Mouse (Mus musculus) limb, embryonic 13.5 days (tissue): Measurements from ENCODE around the gene Sox5. TPM values are rescaled to one million over a fixed set of nuclear protein-coding genes. Genes with fewer than 3 reads are reported as not detected.

Experiments
- ATAC-seq: fragments of 200-750 bp; cut with Nextera tagmentation; 2 replicates; pipeline ENCODE4 v1.8.0; 2017; ENCODE audit warnings: low read depth, moderate number of reproducible peaks, moderate TSS enrichment; ENCODE audit not compliant: low FRiP score
- H3K27ac ChIP-seq: fragments of 300-500 bp; sonication (generic); 2 replicates; pipeline ENCODE4 v1.5.1; 2015; ENCODE audit warnings: inconsistent platforms, mild to moderate bottlenecking, moderate library complexity
- H3K27me3 ChIP-seq: fragments of 300-500 bp; sonication (generic); 2 replicates; pipeline ENCODE4 v1.6.1; 2015; ENCODE audit warnings: mild to moderate bottlenecking, inconsistent platforms
- H3K36me3 ChIP-seq: fragments of 300-500 bp; sonication (generic); 2 replicates; pipeline ENCODE4 v1.6.1; 2015; ENCODE audit warnings: inconsistent platforms, mild to moderate bottlenecking, moderate library complexity
- H3K4me1 ChIP-seq: fragments of 300-500 bp; sonication (generic); 2 replicates; pipeline ENCODE4 v1.6.1; 2015; ENCODE audit warnings: inconsistent platforms
- H3K4me2 ChIP-seq: fragments of 300-500 bp; sonication (generic); replicated peaks from 2 replicates; pipeline ENCODE4 v1.6.1; 2015; ENCODE audit warnings: inconsistent platforms, mild to moderate bottlenecking, moderate library complexity
- H3K4me3 ChIP-seq: fragments of 300-500 bp; sonication (generic); 2 replicates; pipeline ENCODE4 v1.5.1; 2015; ENCODE audit warnings: moderate library complexity, mild to moderate bottlenecking, inconsistent platforms
- H3K9ac ChIP-seq: fragments of 300-500 bp; sonication (generic); 2 replicates; pipeline ENCODE4 v1.6.1; 2015; ENCODE audit warnings: mild to moderate bottlenecking, inconsistent platforms
- H3K9me3 ChIP-seq: fragments of 300-500 bp; sonication (generic); 2 replicates; pipeline ENCODE4 v1.6.1; 2016; ENCODE audit warnings: inconsistent platforms
- WGBS: fragments of 180-500 bp; shearing (Covaris S2); methylation state at CpG from one replicate; pipeline ENCODE4 v1.1.7; 2015; 5-methylcytosine and 5-hydroxymethylcytosine counted together
- polyA plus RNA-seq: library from polyadenylated mRNA; unstranded; fragments of >200 nt; fragmentation: Nextera tagmentation; extraction: Ambion mirVana; gene quantifications from 2 replicates; pipeline ENCODE4 v1.2.1, GENCODE M21; 2015

The Sox5 gene
- polyA plus RNA-seq, 1 experiment from 2014 or later = 89.0 TPM

- H3K27me3 ChIP-seq = no peaks in the 10 kb centered on the region
- no peak overlapping the region for H3K9ac ChIP-seq
- H3K4me3 ChIP-seq = no peak overlapping the region
- 61% methylated on average over 11 of the region's 11 CpGs for WGBS
- no peak; the same call in 1 of the 2 replicates for ATAC-seq
- no peaks in the 10 kb centered on the region; the same call in 1 of the 2 replicates for H3K9me3 ChIP-seq
- no peak overlapping the region for H3K27ac ChIP-seq
- no peaks in the 10 kb centered on the region for H3K4me1 ChIP-seq
- H3K36me3 ChIP-seq = no peaks in the 10 kb centered on the region
- H3K4me2 ChIP-seq = no peak overlapping the region
These were observed 258.3 kb downstream of the Sox5 start for GRCm38 (mm10) chr6:144523479-144523878.

- Histone ChIP-seq H3K4me3 (no peak overlapping the region), H3K9me3 (no peaks in the 10 kb centered on the region; the same call in 1 of the 2 replicates), H3K4me2 (no peak overlapping the region), H3K36me3 (no peaks in the 10 kb centered on the region), H3K27me3 (no peaks in the 10 kb centered on the region), H3K9ac (no peak overlapping the region), H3K4me1 (peaks cover 4% of the 10 kb centered on the region), H3K27ac (no peak overlapping the region)
- ATAC-seq = no peak
- WGBS = 93% methylated on average over 2 of the region's 2 CpGs
These were observed 263.0 kb downstream of the Sox5 start for GRCm38 (mm10) chr6:144518811-144519210.

- 87% methylated on average over 8 of the region's 8 CpGs for WGBS
- no peaks in the 10 kb centered on the region; the same call in 1 of the 2 replicates for H3K9me3 ChIP-seq
- no peak for ATAC-seq
- peaks cover 7% of the 10 kb centered on the region for H3K4me1 ChIP-seq
- H3K36me3 ChIP-seq = no peaks in the 10 kb centered on the region
- H3K4me2 ChIP-seq = no peak overlapping the region
- no peaks in the 10 kb centered on the region for H3K27me3 ChIP-seq
- no peak overlapping the region for H3K4me3 ChIP-seq
- H3K27ac ChIP-seq = no peak overlapping the region
- H3K9ac ChIP-seq = no peak overlapping the region
These were observed 265.9 kb downstream of the Sox5 start for GRCm38 (mm10) chr6:144515905-144516304.

GRCm38 (mm10) chr6:144513761-144514160 is 268.0 kb downstream of the Sox5 start:
- Histone ChIP-seq H3K27me3 (no peaks in the 10 kb centered on the region), H3K4me3 (no peak overlapping the region), H3K4me2 (no peak overlapping the region), H3K9me3 (no peaks in the 10 kb centered on the region), H3K27ac (no peak overlapping the region), H3K4me1 (peaks cover 7% of the 10 kb centered on the region), H3K36me3 (no peaks in the 10 kb centered on the region), H3K9ac (no peak overlapping the region)
- no peak for ATAC-seq
- 61% methylated on average over 8 of the region's 8 CpGs for WGBS

- no peak overlapping the region for H3K27ac ChIP-seq
- H3K4me2 ChIP-seq = no peak overlapping the region
- H3K36me3 ChIP-seq = no peaks in the 10 kb centered on the region
- no peaks in the 10 kb centered on the region for H3K27me3 ChIP-seq
- ATAC-seq = no peak
- H3K9ac ChIP-seq = no peak overlapping the region
- H3K4me1 ChIP-seq = peaks cover 7% of the 10 kb centered on the region
- H3K4me3 ChIP-seq = no peak overlapping the region
- WGBS = 78% methylated on average over 7 of the region's 7 CpGs
- H3K9me3 ChIP-seq = no peaks in the 10 kb centered on the region
These were observed 269.9 kb downstream of the Sox5 start for GRCm38 (mm10) chr6:144511925-144512324.

- Histone ChIP-seq H3K9ac (no peak overlapping the region), H3K4me3 (no peak overlapping the region), H3K4me1 (peaks cover 7% of the 10 kb centered on the region), H3K27ac (no peak overlapping the region), H3K4me2 (no peak overlapping the region), H3K9me3 (no peaks in the 10 kb centered on the region), H3K27me3 (no peaks in the 10 kb centered on the region), H3K36me3 (no peaks in the 10 kb centered on the region)
- ATAC-seq = no peak
- 92% methylated on average over 6 of the region's 6 CpGs for WGBS
These were observed 271.6 kb downstream of the Sox5 start for GRCm38 (mm10) chr6:144510147-144510546.

- WGBS = 78% methylated on average over 5 of the region's 5 CpGs
- H3K9ac ChIP-seq = no peak overlapping the region
- H3K4me3 ChIP-seq = no peak overlapping the region
- no peaks in the 10 kb centered on the region for H3K36me3 ChIP-seq
- ATAC-seq = no peak
- no peak overlapping the region for H3K4me2 ChIP-seq
- H3K27ac ChIP-seq = no peak overlapping the region
- no peaks in the 10 kb centered on the region for H3K27me3 ChIP-seq
- H3K9me3 ChIP-seq = no peaks in the 10 kb centered on the region
- no peaks in the 10 kb centered on the region for H3K4me1 ChIP-seq
These were observed 277.6 kb downstream of the Sox5 start for GRCm38 (mm10) chr6:144504197-144504551.

GRCm38 (mm10) chr6:144503399-144504196 is 278.2 kb downstream of the Sox5 start:
- Histone ChIP-seq H3K4me3 (no peak overlapping the region), H3K27ac (no peak overlapping the region), H3K4me2 (no peak overlapping the region), H3K36me3 (no peaks in the 10 kb centered on the region), H3K27me3 (no peaks in the 10 kb centered on the region), H3K9ac (no peak overlapping the region), H3K9me3 (no peaks in the 10 kb centered on the region), H3K4me1 (no peaks in the 10 kb centered on the region)
- WGBS = 88% methylated on average over 11 of the region's 11 CpGs
- no peak for ATAC-seq

- no peak overlapping the region for H3K27ac ChIP-seq
- 85% methylated on average over 5 of the region's 5 CpGs for WGBS
- H3K36me3 ChIP-seq = no peaks in the 10 kb centered on the region
- H3K9me3 ChIP-seq = peaks cover 4% of the 10 kb centered on the region; the same call in 1 of the 2 replicates
- no peak overlapping the region for H3K9ac ChIP-seq
- no peak overlapping the region for H3K4me3 ChIP-seq
- H3K4me1 ChIP-seq = no peaks in the 10 kb centered on the region
- H3K27me3 ChIP-seq = no peaks in the 10 kb centered on the region
- no peak overlapping the region for H3K4me2 ChIP-seq
- ATAC-seq = no peak
These were observed 280.3 kb downstream of the Sox5 start for GRCm38 (mm10) chr6:144501439-144501838.

- H3K4me1 ChIP-seq = no peaks in the 10 kb centered on the region
- no peaks in the 10 kb centered on the region for H3K36me3 ChIP-seq
- ATAC-seq = no peak
- H3K4me3 ChIP-seq = no peak overlapping the region
- no peaks in the 10 kb centered on the region for H3K27me3 ChIP-seq
- H3K9me3 ChIP-seq = peaks cover 4% of the 10 kb centered on the region; the same call in 1 of the 2 replicates
- 96% methylated on average over 5 of the region's 5 CpGs for WGBS
- no peak overlapping the region for H3K4me2 ChIP-seq
- H3K27ac ChIP-seq = no peak overlapping the region
- H3K9ac ChIP-seq = no peak overlapping the region
These were observed 283.6 kb downstream of the Sox5 start for GRCm38 (mm10) chr6:144498177-144498576.

GRCm38 (mm10) chr6:144491761-144492415 is 289.9 kb downstream of the Sox5 start:
- Histone ChIP-seq H3K4me3 (no peak overlapping the region), H3K9ac (no peak overlapping the region), H3K4me1 (no peaks in the 10 kb centered on the region), H3K36me3 (no peaks in the 10 kb centered on the region), H3K27ac (no peak overlapping the region), H3K4me2 (no peak overlapping the region), H3K27me3 (no peaks in the 10 kb centered on the region), H3K9me3 (peaks cover 19% of the 10 kb centered on the region)
- WGBS = 62% methylated on average over 11 of the region's 11 CpGs
- ATAC-seq = no peak

- H3K9me3 ChIP-seq = peaks cover 26% of the 10 kb centered on the region
- no peaks in the 10 kb centered on the region for H3K36me3 ChIP-seq
- no peak overlapping the region for H3K9ac ChIP-seq
- H3K4me3 ChIP-seq = no peak overlapping the region
- H3K4me2 ChIP-seq = no peak overlapping the region
- 92% methylated on average over 5 of the region's 5 CpGs for WGBS
- H3K27ac ChIP-seq = no peak overlapping the region; the same call in 1 of the 2 replicates
- no peaks in the 10 kb centered on the region for H3K4me1 ChIP-seq
- ATAC-seq = no peak
- H3K27me3 ChIP-seq = no peaks in the 10 kb centered on the region
These were observed 290.9 kb downstream of the Sox5 start for GRCm38 (mm10) chr6:144490896-144491295.
